Mouse (Mus musculus) myocyte (in vitro differentiated cells): ENCODE measurements at regions not wholly inside any gene's neighbourhood (a gene's known extent, or its start where the extent isn't known, plus 50 kb on each side); places are given as distances from the start of the nearest gene placed in this dataset.
A peak's percentile ranks its signal among the peaks of the same experiment; 100 is the strongest.
"Not testable (repeated sequence)": the region's sequence is repeated elsewhere in the genome, so short reads cannot be mapped to it uniquely, and the experiment has no call there.

Experiments
- H3K27me3 ChIP-seq: one replicate; pipeline ENCODE4 v1.6.1; 2011; ENCODE audit not compliant: control insufficient read depth, insufficient read depth, insufficient read length
- H3K36me3 ChIP-seq: one replicate; pipeline ENCODE4 v1.6.1; 2011; ENCODE audit not compliant: control insufficient read depth, insufficient read depth
- H3K4me2 ChIP-seq: one replicate; pipeline ENCODE4 v1.6.1; 2011; ENCODE audit warnings: low read depth, control low read depth
- H3K4me3 ChIP-seq: one replicate; pipeline ENCODE4 v1.5.1; 2011; ENCODE audit warnings: mild to moderate bottlenecking, control low read depth, moderate library complexity
- H3K79me2 ChIP-seq: one replicate; pipeline ENCODE4 v1.6.1; 2011; ENCODE audit not compliant: control insufficient read depth, insufficient read depth
- H3ac ChIP-seq: one replicate; pipeline ENCODE4 v1.6.1; 2011; ENCODE audit not compliant: control insufficient read depth, insufficient read length
- CEBPB ChIP-seq: IDR thresholded peaks from 2 replicates; pipeline ENCODE4 v1.6.1; 2011; ENCODE audit warnings: mild to moderate bottlenecking, moderate library complexity; ENCODE audit not compliant: poor library complexity, insufficient read depth, severe bottlenecking
- E2F4 ChIP-seq: IDR thresholded peaks from one replicate; pipeline ENCODE4 v1.6.1; 2011; ENCODE audit warnings: mild to moderate bottlenecking, control low read depth, moderate library complexity; ENCODE audit not compliant: insufficient read depth
- MAX ChIP-seq: IDR thresholded peaks from one replicate; pipeline ENCODE4 v1.6.1; 2011; ENCODE audit warnings: low read depth, mild to moderate bottlenecking, control low read depth
- MYOD1 ChIP-seq, 3 experiments: IDR thresholded peaks; one replicate each; pipeline ENCODE4 v1.6.1; 2011; ENCODE audit warnings: control low read depth in 2 of 3, low read depth in 2 of 3, mild to moderate bottlenecking in 2 of 3, moderate library complexity in 1 of 3; ENCODE audit not compliant: insufficient read length in 2 of 3, control insufficient read depth in 1 of 3
- MYOG ChIP-seq, 3 experiments: IDR thresholded peaks; one replicate each; pipeline ENCODE4 v1.6.1; 2011; ENCODE audit warnings: control low read depth in 2 of 3, low read depth in 2 of 3, mild to moderate bottlenecking in 2 of 3; ENCODE audit not compliant: insufficient read length in 2 of 3, control insufficient read depth in 1 of 3, insufficient read depth in 1 of 3
- POLR2A ChIP-seq: IDR thresholded peaks from one replicate; pipeline ENCODE4 v1.6.1; 2011; ENCODE audit warnings: low read depth, mild to moderate bottlenecking, control low read depth, moderate library complexity; ENCODE audit not compliant: insufficient read length
- POLR2AphosphoS2 ChIP-seq: IDR thresholded peaks from one replicate; pipeline ENCODE4 v1.6.1; 2011; ENCODE audit warnings: low read depth, control low read depth; ENCODE audit not compliant: insufficient read length
- REST ChIP-seq: IDR thresholded peaks from one replicate; pipeline ENCODE4 v1.6.1; 2011; ENCODE audit warnings: mild to moderate bottlenecking, control low read depth, moderate library complexity; ENCODE audit not compliant: insufficient read depth, insufficient read length
- SRF ChIP-seq: IDR thresholded peaks from one replicate; pipeline ENCODE4 v1.6.1; 2011; ENCODE audit warnings: low read depth; ENCODE audit not compliant: control insufficient read depth, insufficient read length
- TCF12 ChIP-seq: IDR thresholded peaks from one replicate; pipeline ENCODE4 v1.6.1; 2011; ENCODE audit warnings: mild to moderate bottlenecking, control low read depth; ENCODE audit not compliant: poor library complexity, insufficient read depth, severe bottlenecking
- TCF3 ChIP-seq: IDR thresholded peaks from one replicate; pipeline ENCODE4 v1.6.1; 2011; ENCODE audit warnings: low read depth, control low read depth; ENCODE audit not compliant: insufficient read length
- USF1 ChIP-seq: IDR thresholded peaks from one replicate; pipeline ENCODE4 v1.6.1; 2011; ENCODE audit warnings: low read depth, mild to moderate bottlenecking, control low read depth, moderate library complexity

DNA sequence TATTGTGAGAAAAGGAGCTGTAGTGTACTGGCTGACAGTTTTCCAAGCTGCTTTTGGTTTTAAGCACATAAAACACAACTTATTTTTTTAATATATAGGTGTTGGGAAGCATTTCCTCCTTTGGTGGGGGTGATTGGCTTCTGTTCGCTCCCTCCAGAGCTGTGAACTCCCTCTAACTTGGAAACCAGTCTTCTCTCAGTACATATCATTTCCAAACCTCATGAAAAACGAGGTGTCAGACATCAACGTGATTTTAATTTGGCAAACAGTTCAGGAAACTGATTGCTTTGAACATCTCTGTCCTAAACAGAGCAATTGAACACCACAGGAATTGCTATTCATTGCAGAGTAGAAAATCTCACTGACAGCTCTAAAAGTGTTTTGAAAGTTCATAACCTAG, 238.6 kb downstream of the Adgrg6 start:
- H3ac ChIP-seq = no peak overlapping the region
- H3K4me2 ChIP-seq = no peak overlapping the region
- no peaks in the 10 kb centered on the region for H3K36me3 ChIP-seq
- no peak overlapping the region for H3K4me3 ChIP-seq
- H3K79me2 ChIP-seq = no peaks in the 10 kb centered on the region
- H3K27me3 ChIP-seq = no peaks in the 10 kb centered on the region
- TF ChIP-seq E2F4 = no peak
- no peak for TF ChIP-seq USF1
- TF ChIP-seq POLR2AphosphoS2 = no peak
- no peak for TF ChIP-seq POLR2A
- TF ChIP-seq TCF3 = no peak
- TF ChIP-seq MAX = no peak
- TF ChIP-seq SRF = no peak
- no peak for TF ChIP-seq TCF12
- no peak for TF ChIP-seq MYOG (IDR thresholded peaks at IDR 0.05; ENCODE audit: control insufficient read depth in 1 of 3, insufficient read depth in 1 of 3, insufficient read length in 2 of 3, low read depth in 2 of 3)
- no peak for TF ChIP-seq REST
- no peak for TF ChIP-seq CEBPB
- TF ChIP-seq MYOD1 (IDR thresholded peaks at IDR 0.05; ENCODE audit: control insufficient read depth in 1 of 3, insufficient read length in 2 of 3, low read depth in 2 of 3) = no peak

DNA sequence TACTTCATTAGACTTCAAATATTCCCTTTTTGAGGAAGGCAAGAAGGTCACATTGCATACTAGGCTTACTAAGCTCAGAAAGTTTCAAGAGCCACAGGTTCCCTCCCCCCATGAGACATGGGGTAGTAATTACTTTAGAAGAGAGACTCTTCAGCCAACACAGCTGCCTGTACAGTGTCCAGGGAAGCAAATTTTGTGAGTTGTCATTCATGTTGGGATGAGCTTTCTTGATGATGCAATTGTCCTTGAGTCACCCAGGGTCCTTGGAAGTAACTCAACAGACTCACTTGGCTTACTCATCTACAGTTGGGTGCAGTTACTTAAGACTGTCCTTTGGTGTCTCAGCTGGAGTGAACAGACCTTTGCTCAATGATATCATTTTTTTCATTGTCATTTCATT, 242.0 kb downstream of the Adgrg6 start:
- Histone ChIP-seq H3ac (no peak overlapping the region), H3K4me3 (no peak overlapping the region), H3K4me2 (no peak overlapping the region), H3K36me3 (no peaks in the 10 kb centered on the region), H3K79me2 (no peaks in the 10 kb centered on the region), H3K27me3 (no peaks in the 10 kb centered on the region)
- no peak for TF ChIP-seq POLR2A
- peak; percentile 82 for TF ChIP-seq CEBPB

DNA sequence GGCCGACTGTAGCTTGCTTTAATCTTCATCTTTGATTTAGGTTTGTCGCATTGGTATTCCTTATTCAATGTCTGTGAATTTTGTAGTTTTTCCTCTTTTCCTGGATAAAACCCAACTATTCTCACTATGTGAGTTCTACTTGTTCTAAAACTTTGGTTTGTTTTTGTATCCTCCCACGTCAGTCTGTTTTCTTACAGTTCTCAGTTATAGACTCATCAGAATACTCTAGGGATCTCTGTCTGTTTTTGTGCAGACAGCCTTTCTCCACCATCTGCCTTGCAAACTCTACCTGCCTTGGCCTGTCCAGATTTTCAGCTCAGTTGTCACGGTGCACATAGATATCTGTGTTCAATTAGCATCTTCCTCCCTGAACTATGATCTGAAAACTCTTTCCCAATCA, 249.3 kb downstream of the Adgrg6 start:
- Histone ChIP-seq H3K36me3 (no peaks in the 10 kb centered on the region), H3K27me3 (no peaks in the 10 kb centered on the region), H3K4me3 (no peak overlapping the region), H3K79me2 (no peaks in the 10 kb centered on the region), H3ac (no peak overlapping the region), H3K4me2 (no peak overlapping the region)
- no peak for TF ChIP-seq TCF3
- TF ChIP-seq MAX = no peak
- no peak for TF ChIP-seq CEBPB
- no peak for TF ChIP-seq MYOD1 (IDR thresholded peaks at IDR 0.05; ENCODE audit: control insufficient read depth in 1 of 3, insufficient read length in 2 of 3, low read depth in 2 of 3)
- no peak for TF ChIP-seq E2F4

DNA sequence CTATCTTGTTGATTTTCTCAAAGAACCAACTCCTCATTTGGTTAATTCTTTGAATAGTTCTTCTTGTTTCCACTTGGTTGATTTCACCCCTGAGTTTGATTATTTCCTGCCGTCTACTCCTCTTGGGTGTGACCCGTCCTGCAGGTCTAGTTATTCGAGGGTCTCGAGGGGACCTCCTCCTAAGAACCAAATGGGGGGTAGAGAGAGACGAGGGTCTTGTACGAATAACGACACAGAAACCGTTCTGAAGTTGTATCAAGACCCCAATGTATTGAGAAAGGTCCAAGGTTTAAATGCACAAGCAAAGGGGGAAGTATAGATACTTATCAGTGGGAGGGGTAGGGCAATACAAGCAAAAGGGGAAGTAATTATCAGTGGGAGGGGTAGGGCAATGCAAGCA, 252.8 kb downstream of the Adgrg6 start:
- not testable (repeated sequence) for H3K79me2 ChIP-seq, H3ac ChIP-seq, H3K4me3 ChIP-seq, H3K36me3 ChIP-seq, H3K27me3 ChIP-seq, H3K4me2 ChIP-seq

DNA sequence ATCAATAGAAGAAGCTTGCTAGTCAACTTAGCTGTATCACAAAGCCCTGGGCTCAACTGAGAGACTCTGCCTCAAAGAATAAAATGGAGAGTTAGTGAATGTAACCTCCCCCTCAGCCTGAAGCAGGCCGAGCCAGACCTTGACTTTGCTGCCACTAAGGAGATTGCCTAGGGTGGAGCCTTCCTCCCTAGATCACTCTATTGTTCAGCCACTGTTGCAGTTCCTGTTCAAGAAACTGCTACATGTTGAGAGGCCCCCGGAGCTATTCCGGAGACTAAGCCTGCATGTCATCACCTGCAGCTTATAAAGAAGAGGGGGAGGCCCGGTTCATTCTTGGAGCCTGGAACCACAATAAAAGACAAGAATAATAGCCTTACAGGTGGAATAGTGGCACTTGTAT, 257.9 kb downstream of the Adgrg6 start:
- Histone ChIP-seq H3K4me3 (no peak overlapping the region), H3K4me2 (no peak overlapping the region), H3K79me2 (no peaks in the 10 kb centered on the region), H3K36me3 (no peaks in the 10 kb centered on the region), H3ac (no peak overlapping the region), H3K27me3 (no peaks in the 10 kb centered on the region)
- TF ChIP-seq USF1 = no peak
- no peak for TF ChIP-seq CEBPB
- TF ChIP-seq POLR2AphosphoS2 = no peak
- no peak for TF ChIP-seq MYOG (IDR thresholded peaks at IDR 0.05; ENCODE audit: control insufficient read depth in 1 of 3, insufficient read depth in 1 of 3, insufficient read length in 2 of 3, low read depth in 2 of 3)

DNA sequence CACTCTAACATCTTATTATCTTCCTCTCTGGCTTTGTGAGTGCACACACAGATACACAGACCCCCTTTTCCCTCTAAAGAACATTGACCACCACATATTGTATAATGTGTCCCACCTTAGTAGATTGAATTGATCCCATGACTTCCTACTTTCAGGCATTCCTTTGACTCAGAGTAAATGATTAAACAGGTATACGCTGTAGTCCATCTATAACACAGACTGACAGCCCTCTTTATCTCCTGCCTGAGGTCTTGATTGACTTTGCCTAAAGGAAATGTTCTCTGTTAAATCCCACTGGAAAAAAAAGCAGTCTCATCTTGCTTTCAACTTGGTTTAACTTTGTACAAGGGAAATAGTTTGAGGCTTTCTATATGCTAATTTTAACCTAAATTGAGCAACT, 268.8 kb downstream of the Adgrg6 start:
- Histone ChIP-seq H3K4me3 (no peak overlapping the region), H3ac (no peak overlapping the region), H3K4me2 (no peak overlapping the region), H3K27me3 (peaks cover 4% of the 10 kb centered on the region), H3K36me3 (no peaks in the 10 kb centered on the region), H3K79me2 (no peaks in the 10 kb centered on the region)
- TF ChIP-seq E2F4 (no peak), MYOG (IDR thresholded peaks at IDR 0.05; ENCODE audit: control insufficient read depth in 1 of 3, insufficient read depth in 1 of 3, insufficient read length in 2 of 3, low read depth in 2 of 3) (no peak), USF1 (no peak), TCF12 (no peak), MAX (no peak), TCF3 (no peak), REST (no peak), CEBPB (no peak), SRF (no peak), MYOD1 (IDR thresholded peaks at IDR 0.05; ENCODE audit: control insufficient read depth in 1 of 3, insufficient read length in 2 of 3, low read depth in 2 of 3) (no peak), POLR2AphosphoS2 (no peak)
